Mouse (Mus musculus): ENCODE measurements around the gene Frem1. TPM values are rescaled to one million over a fixed set of nuclear protein-coding genes. Genes with fewer than 3 reads are reported as not detected.

Gene Frem1
- polyA plus RNA-seq, 1 experiment from 2014 or later = 21.4 TPM

- no peaks in the 10 kb centered on the region for H3K9me3 ChIP-seq (replicated peaks; ENCODE audit: control insufficient read depth, low read length)
- H3K9ac ChIP-seq (replicated peaks; ENCODE audit: low read length) = no peak overlapping the region
- H3K4me1 ChIP-seq (ENCODE audit: control insufficient read depth, insufficient read depth, low read length) = no peaks in the 10 kb centered on the region
- ATAC-seq (replicated peaks; ENCODE audit: insufficient number of reproducible peaks, low FRiP score, low TSS enrichment, low read depth) = no peak
- 49% methylated on average over 4 of the region's 4 CpGs for WGBS
- no peaks in the 10 kb centered on the region for H3K27me3 ChIP-seq (ENCODE audit: control insufficient read depth, insufficient read depth, low read length)
- no peak overlapping the region for H3K27ac ChIP-seq (replicated peaks; ENCODE audit: low read depth, low read length)
- DNase-seq (ENCODE audit: low spot score) = no peak
- H3K4me2 ChIP-seq (ENCODE audit: low read depth, low read length) = no peak overlapping the region
- H3K36me3 ChIP-seq (replicated peaks; ENCODE audit: control insufficient read depth, insufficient read depth, low read depth, low read length) = no peaks in the 10 kb centered on the region
- H3K4me3 ChIP-seq (ENCODE audit: low read depth, low read length) = no peak overlapping the region
Measured at GRCm38 (mm10) chr4:82875532-82875931, 176.6 kb downstream of the Frem1 start.

GRCm38 (mm10) chr4:82874791-82875190 is 177.3 kb downstream of the Frem1 start:
- Histone ChIP-seq H3K4me1 (ENCODE audit: control insufficient read depth, insufficient read depth, low read length) (no peaks in the 10 kb centered on the region), H3K27ac (replicated peaks; ENCODE audit: low read depth, low read length) (no peak overlapping the region), H3K4me2 (ENCODE audit: low read depth, low read length) (no peak overlapping the region), H3K36me3 (replicated peaks; ENCODE audit: control insufficient read depth, insufficient read depth, low read depth, low read length) (no peaks in the 10 kb centered on the region), H3K9me3 (replicated peaks; ENCODE audit: control insufficient read depth, low read length) (no peaks in the 10 kb centered on the region), H3K9ac (replicated peaks; ENCODE audit: low read length) (no peak overlapping the region), H3K4me3 (ENCODE audit: low read depth, low read length) (no peak overlapping the region), H3K27me3 (ENCODE audit: control insufficient read depth, insufficient read depth, low read length) (no peaks in the 10 kb centered on the region)
- 63% methylated on average over 4 of the region's 4 CpGs for WGBS
- no peak for DNase-seq (ENCODE audit: low spot score)
- no peak for ATAC-seq (replicated peaks; ENCODE audit: insufficient number of reproducible peaks, low FRiP score, low TSS enrichment, low read depth)

- H3K9me3 ChIP-seq (replicated peaks; ENCODE audit: control insufficient read depth, low read length) = no peaks in the 10 kb centered on the region
- DNase-seq (ENCODE audit: low spot score) = no peak
- 77% methylated on average over 4 of the region's 4 CpGs for WGBS
Measured at GRCm38 (mm10) chr4:82872548-82872947, 179.6 kb downstream of the Frem1 start.

GRCm38 (mm10) chr4:82872121-82872520 is 180.0 kb downstream of the Frem1 start:
- Histone ChIP-seq H3K4me1 (ENCODE audit: control insufficient read depth, insufficient read depth, low read length) (no peaks in the 10 kb centered on the region), H3K9ac (replicated peaks; ENCODE audit: low read length) (no peak overlapping the region), H3K27me3 (ENCODE audit: control insufficient read depth, insufficient read depth, low read length) (no peaks in the 10 kb centered on the region), H3K36me3 (replicated peaks; ENCODE audit: control insufficient read depth, insufficient read depth, low read depth, low read length) (no peaks in the 10 kb centered on the region), H3K9me3 (replicated peaks; ENCODE audit: control insufficient read depth, low read length) (no peaks in the 10 kb centered on the region), H3K4me2 (ENCODE audit: low read depth, low read length) (no peak overlapping the region), H3K4me3 (ENCODE audit: low read depth, low read length) (no peak overlapping the region), H3K27ac (replicated peaks; ENCODE audit: low read depth, low read length) (no peak overlapping the region)
- no peak for DNase-seq (ENCODE audit: low spot score)
- no peak for ATAC-seq (replicated peaks; ENCODE audit: insufficient number of reproducible peaks, low FRiP score, low TSS enrichment, low read depth)
- WGBS = 33% methylated on average over 6 of the region's 6 CpGs

More at GRCm38 (mm10) chr4:82872548-82872947, 179.6 kb downstream of the Frem1 start:
- Histone ChIP-seq H3K4me1 (ENCODE audit: control insufficient read depth, insufficient read depth, low read length) (no peaks in the 10 kb centered on the region), H3K4me3 (ENCODE audit: low read depth, low read length) (no peak overlapping the region), H3K36me3 (replicated peaks; ENCODE audit: control insufficient read depth, insufficient read depth, low read depth, low read length) (no peaks in the 10 kb centered on the region), H3K4me2 (ENCODE audit: low read depth, low read length) (no peak overlapping the region), H3K27ac (replicated peaks; ENCODE audit: low read depth, low read length) (no peak overlapping the region), H3K27me3 (ENCODE audit: control insufficient read depth, insufficient read depth, low read length) (no peaks in the 10 kb centered on the region), H3K9ac (replicated peaks; ENCODE audit: low read length) (no peak overlapping the region)
- ATAC-seq (replicated peaks; ENCODE audit: insufficient number of reproducible peaks, low FRiP score, low TSS enrichment, low read depth) = no peak

DNA sequence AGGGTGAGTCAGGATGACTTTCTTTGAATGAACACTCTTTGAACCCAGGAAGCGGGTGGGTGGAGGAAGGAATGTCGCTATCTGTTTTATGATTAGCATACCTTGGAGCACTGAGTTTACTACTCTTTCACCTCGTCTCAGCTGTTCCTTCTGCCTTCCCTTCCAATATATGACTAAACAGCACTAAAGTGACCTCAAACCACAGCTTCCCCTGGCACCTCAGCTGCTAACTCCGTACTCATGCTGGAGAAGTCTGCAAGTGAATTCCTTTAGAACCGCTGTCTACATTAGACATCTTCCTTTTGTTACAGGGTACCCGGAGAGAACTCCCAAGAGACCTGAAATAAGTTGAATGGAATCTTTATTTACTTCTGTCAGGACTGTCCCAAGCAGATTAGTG is 181.2 kb downstream of the Frem1 start:
- Histone ChIP-seq H3K9ac (replicated peaks; ENCODE audit: low read length) (no peak overlapping the region), H3K4me3 (ENCODE audit: low read depth, low read length) (no peak overlapping the region), H3K9me3 (replicated peaks; ENCODE audit: control insufficient read depth, low read length) (no peaks in the 10 kb centered on the region), H3K4me1 (ENCODE audit: control insufficient read depth, insufficient read depth, low read length) (no peaks in the 10 kb centered on the region), H3K27ac (replicated peaks; ENCODE audit: low read depth, low read length) (no peak overlapping the region), H3K27me3 (ENCODE audit: control insufficient read depth, insufficient read depth, low read length) (no peaks in the 10 kb centered on the region), H3K36me3 (replicated peaks; ENCODE audit: control insufficient read depth, insufficient read depth, low read depth, low read length) (no peaks in the 10 kb centered on the region), H3K4me2 (ENCODE audit: low read depth, low read length) (no peak overlapping the region)
- 79% methylated on average over 6 of the region's 6 CpGs for WGBS
- DNase-seq (ENCODE audit: low spot score) (no peak), ATAC-seq (replicated peaks; ENCODE audit: insufficient number of reproducible peaks, low FRiP score, low TSS enrichment, low read depth) (no peak)

DNA sequence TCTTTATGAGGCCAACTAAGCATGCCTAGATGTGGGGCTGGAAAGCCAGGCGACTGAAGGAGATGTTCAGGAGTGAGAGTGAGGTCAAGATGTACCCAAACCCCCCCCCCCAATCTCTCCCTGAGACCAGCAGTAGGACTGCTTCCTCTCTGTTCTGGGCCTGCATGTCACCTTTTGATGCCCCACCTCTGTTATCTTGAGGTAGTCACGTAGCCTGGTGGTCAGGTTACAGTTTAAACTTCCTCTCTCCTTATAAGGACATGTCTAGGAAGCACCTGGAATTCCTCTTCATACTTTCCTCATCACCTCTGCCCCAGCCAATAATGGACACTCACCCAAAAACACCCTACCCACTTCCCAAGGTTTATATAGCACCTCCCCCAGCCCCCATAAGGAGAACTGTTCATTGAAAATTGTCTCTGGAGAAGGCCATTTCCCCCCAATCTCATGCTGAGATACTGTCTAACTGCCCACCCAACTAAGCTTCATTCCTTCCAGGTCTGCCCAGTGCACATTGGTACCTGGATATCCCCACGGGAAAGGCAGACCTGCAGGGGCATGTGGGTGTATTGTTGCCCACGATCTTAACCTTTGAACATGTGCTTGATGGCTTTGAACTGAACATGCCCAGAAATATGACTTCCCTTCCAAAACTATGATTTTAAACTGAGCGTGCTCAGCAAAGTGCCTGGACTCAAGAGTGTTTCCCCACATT is 184.3 kb downstream of the Frem1 start:
- 79% methylated on average over 5 of the region's 5 CpGs for WGBS
- H3K4me1 ChIP-seq (ENCODE audit: control insufficient read depth, insufficient read depth, low read length) = no peaks in the 10 kb centered on the region

GRCm38 (mm10) chr4:82867111-82867510 is 185.0 kb downstream of the Frem1 start:
- DNase-seq (ENCODE audit: low spot score) (no peak), ATAC-seq (replicated peaks; ENCODE audit: insufficient number of reproducible peaks, low FRiP score, low TSS enrichment, low read depth) (no peak)
- no peaks in the 10 kb centered on the region for H3K4me1 ChIP-seq (ENCODE audit: control insufficient read depth, insufficient read depth, low read length)

More for the DNA sequence above, 184.3 kb downstream of the Frem1 start:
- Histone ChIP-seq H3K4me3 (ENCODE audit: low read depth, low read length) (no peak overlapping the region), H3K27ac (replicated peaks; ENCODE audit: low read depth, low read length) (no peak overlapping the region), H3K9ac (replicated peaks; ENCODE audit: low read length) (no peak overlapping the region), H3K9me3 (replicated peaks; ENCODE audit: control insufficient read depth, low read length) (no peaks in the 10 kb centered on the region), H3K4me2 (ENCODE audit: low read depth, low read length) (no peak overlapping the region), H3K27me3 (ENCODE audit: control insufficient read depth, insufficient read depth, low read length) (no peaks in the 10 kb centered on the region), H3K36me3 (replicated peaks; ENCODE audit: control insufficient read depth, insufficient read depth, low read depth, low read length) (no peaks in the 10 kb centered on the region)
- DNase-seq (ENCODE audit: low spot score) (no peak), ATAC-seq (replicated peaks; ENCODE audit: insufficient number of reproducible peaks, low FRiP score, low TSS enrichment, low read depth) (no peak)

GRCm38 (mm10) chr4:82864974-82865699 is 187.0 kb downstream of the Frem1 start:
- ATAC-seq (replicated peaks; ENCODE audit: insufficient number of reproducible peaks, low FRiP score, low TSS enrichment, low read depth) (no peak), DNase-seq (ENCODE audit: low spot score) (no peak)

More at GRCm38 (mm10) chr4:82867111-82867510, 185.0 kb downstream of the Frem1 start:
- Histone ChIP-seq H3K9ac (replicated peaks; ENCODE audit: low read length) (no peak overlapping the region), H3K27me3 (ENCODE audit: control insufficient read depth, insufficient read depth, low read length) (no peaks in the 10 kb centered on the region), H3K36me3 (replicated peaks; ENCODE audit: control insufficient read depth, insufficient read depth, low read depth, low read length) (no peaks in the 10 kb centered on the region), H3K4me2 (ENCODE audit: low read depth, low read length) (no peak overlapping the region), H3K4me3 (ENCODE audit: low read depth, low read length) (no peak overlapping the region), H3K27ac (replicated peaks; ENCODE audit: low read depth, low read length) (no peak overlapping the region), H3K9me3 (replicated peaks; ENCODE audit: control insufficient read depth, low read length) (no peaks in the 10 kb centered on the region)
- WGBS = 49% methylated on average over 4 of the region's 4 CpGs

More at GRCm38 (mm10) chr4:82864974-82865699, 187.0 kb downstream of the Frem1 start:
- Histone ChIP-seq H3K4me1 (ENCODE audit: control insufficient read depth, insufficient read depth, low read length) (no peaks in the 10 kb centered on the region), H3K27me3 (ENCODE audit: control insufficient read depth, insufficient read depth, low read length) (no peaks in the 10 kb centered on the region), H3K27ac (replicated peaks; ENCODE audit: low read depth, low read length) (no peak overlapping the region), H3K4me2 (ENCODE audit: low read depth, low read length) (no peak overlapping the region), H3K4me3 (ENCODE audit: low read depth, low read length) (no peak overlapping the region), H3K9me3 (replicated peaks; ENCODE audit: control insufficient read depth, low read length) (no peaks in the 10 kb centered on the region), H3K36me3 (replicated peaks; ENCODE audit: control insufficient read depth, insufficient read depth, low read depth, low read length) (no peaks in the 10 kb centered on the region), H3K9ac (replicated peaks; ENCODE audit: low read length) (no peak overlapping the region)
- 83% methylated on average over 8 of the region's 8 CpGs for WGBS
